Mouse (Mus musculus) testis, postnatal 10 days (tissue): ENCODE measurements at regions not wholly inside any gene's neighbourhood (a gene's known extent, or its start where the extent isn't known, plus 50 kb on each side); places are given as distances from the start of the nearest gene placed in this dataset.

Experiments
- DNase-seq: peaks from one replicate; pipeline ENCODE4 v3.0.0; 2021; ENCODE audit warnings: low spot score

DNA sequence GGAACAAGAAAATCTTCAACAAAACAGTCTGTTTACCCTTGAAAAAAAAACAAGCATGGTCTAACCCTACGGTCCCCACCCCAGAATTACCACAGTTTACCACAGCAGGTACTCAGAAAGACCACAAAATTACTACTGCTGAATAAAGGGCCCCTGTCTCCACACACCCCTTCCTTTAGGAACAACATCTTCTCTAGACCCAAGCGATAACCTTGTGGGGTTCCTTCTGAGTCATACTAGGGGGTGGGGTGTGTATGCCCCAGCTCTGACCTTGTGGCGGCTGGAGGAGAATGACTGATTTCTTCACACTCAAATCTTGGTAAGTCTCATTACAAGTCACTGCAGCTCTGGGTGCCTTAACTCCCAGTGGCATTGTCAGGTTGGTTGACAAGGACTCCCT lies 151.8 kb upstream of the Klf3 start:
- no peak for DNase-seq

DNA sequence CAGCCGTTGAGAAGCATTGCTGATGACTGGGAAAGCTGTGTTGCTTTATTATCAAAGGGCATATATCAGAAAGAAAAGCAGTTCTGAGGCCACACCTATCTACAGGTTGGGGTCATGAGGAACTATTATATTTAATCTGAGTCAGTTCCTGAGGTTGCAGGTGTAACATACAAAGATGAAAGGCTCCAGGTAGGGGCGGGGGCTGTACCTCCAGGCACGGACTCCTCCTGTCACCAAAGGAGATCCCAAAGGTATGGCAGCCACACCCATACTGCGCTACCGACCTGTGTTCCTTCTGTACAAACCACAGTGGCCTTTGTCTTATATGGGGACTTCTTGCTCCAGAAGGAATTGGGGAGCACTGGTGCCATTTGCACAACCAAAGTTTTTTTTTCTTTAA lies 149.4 kb upstream of the Klf3 start:
- DNase-seq, result no peak

DNA sequence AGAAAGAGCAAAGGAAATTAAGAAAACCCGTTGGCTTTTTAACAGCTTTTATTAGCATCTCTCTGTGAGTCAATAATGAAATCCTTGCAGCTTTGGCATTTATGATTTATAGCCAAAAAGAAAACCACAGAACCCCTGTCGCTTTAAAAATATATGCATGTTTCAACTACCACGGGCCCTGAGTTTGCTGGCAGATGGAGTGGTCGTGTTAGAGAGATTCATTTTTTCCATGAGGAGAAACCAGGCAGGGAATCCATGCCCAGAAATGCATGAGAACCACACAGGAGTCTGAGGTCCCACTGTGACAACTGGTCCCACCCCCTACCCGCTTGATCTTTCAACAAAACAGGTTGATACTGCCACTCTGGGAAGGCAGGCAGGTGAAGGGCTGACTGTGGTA lies 147.9 kb upstream of the Klf3 start:
- no peak for DNase-seq

DNA sequence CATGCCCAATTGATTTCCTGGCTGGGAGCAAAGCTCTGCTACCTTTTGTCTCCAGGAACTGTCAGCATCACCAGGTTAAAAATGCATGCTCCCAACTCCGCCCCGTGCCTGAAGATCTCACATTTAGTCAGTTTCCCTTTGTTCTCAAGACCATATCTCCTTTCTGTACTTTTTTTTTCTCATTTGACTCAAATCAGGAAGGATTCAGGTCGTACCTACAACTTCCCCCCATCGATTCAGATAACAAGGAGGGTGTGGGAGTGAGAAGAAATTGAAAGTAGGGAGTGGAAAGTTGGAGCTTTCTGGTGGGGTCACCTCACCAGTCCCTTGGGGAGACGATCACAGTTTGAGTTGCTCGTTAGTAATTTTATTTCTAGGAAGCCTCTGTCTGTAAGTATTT lies 141.2 kb upstream of the Klf3 start:
- DNase-seq, result no peak

DNA sequence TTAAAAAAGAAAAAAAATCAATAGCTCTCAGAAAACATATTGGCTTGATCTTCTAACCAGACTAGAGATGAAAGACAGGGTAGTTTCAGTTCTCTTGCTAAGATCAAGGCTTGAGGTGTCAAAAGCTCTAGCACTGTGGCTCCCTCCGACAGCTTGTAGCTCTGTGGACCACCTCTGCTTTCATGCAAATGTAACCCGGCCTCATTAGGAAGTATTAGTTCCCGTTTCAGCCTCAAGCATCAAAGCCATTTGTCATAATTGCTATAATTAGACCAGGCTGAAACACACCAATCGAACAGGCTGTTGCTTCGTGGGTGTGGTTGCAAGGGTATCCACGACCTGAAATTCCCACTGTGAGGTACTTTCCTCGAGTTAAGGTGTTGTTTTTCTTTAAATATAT lies 140.7 kb upstream of the Klf3 start:
- DNase-seq, result no peak

DNA sequence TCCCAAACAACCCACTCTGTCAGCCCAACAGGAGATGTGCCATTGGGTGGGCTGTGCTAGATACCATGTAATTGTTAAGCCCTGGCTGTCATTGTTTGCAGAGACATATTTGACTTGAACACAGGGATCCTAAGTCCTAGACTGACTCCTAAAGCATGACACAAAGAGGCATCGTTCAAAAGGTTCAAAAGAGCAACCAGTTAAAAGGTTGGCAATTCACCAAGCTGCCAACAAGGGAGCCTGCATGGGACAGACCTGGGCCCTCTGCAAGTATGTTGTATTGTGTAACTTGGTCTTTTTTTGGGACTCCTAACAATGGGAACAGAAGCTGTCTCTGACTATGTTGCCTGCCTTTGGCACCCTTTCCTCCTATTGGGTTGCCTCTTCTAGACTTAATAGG lies 139.4 kb upstream of the Klf3 start:
- no peak for DNase-seq

DNA sequence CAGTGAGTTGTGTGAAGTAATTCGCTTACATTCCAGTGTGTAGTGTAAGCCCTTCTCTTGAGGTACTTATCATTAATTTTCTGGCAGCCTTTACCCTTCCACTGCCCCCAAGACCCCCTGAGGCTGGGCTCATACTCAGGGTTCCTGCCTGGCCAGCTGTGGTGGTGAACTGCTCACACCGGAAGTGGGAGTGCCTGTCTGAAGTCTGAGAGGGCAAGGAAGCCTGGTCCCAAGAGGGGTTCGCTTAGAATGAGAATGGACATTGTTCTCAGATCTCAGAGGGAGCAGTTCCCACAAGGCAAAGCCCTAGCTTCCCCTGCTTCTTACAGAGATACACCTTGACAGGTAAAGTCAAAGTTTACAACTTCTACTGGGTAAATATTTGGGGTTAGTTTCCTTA lies 138.1 kb upstream of the Klf3 start:
- no peak for DNase-seq

DNA sequence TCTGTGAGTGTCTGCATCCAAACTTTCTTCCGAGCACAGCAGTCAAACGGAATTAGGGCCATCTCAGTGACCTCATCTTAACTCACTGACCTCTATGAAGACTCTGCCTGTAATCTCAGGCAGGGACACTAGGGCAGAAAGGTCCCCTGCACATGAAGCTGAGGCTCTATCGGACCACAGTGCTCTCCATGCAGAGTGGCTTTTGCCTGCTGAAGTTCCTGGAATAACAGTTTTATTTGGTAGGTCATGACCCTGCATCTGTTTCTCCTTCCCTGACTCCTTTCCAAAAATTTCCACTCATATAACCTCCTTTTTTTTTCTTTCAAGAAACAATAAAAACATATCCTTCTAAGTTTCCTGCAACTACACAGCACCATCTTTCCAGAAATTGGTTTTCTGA lies 136.9 kb upstream of the Klf3 start:
- no peak for DNase-seq

DNA sequence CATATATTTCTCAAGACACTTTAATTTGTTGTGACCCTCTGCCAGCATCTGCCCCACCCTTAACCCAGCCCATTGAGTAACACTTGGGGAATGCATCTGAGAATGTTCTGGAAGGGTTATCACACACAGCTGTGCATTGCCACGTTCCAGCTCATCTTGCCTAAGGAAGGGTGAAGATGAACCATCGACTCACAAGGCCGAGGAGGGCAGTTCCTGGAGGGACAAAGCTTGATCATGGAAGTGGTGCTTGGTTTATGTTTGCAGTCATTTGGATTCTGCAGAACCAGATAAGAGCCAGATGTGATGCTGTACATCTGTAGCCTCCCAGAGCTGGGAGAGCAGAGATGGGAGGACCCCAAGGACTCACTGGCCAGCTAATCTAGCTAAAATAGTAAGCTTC lies 136.1 kb upstream of the Klf3 start:
- no peak for DNase-seq

DNA sequence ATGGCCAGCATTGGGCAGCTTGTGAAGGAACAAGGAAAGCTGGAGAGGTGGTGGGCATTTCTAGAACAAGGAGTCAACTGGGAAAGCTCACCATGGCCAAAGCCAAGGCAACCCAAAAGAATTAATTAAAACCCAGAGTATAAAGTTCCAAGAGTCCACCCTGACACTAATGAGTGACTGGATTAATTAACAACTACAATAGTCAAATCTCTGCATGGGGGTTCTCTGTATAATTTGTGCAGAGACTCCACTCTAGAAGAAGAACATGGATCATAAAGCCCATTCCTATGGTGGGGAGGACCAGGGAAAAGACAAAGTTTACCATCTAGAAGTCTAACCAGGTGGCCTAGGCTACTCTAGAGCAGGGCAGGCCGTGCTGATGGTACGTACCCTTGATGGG lies 129.3 kb upstream of the Klf3 start:
- DNase-seq, result no peak

DNA sequence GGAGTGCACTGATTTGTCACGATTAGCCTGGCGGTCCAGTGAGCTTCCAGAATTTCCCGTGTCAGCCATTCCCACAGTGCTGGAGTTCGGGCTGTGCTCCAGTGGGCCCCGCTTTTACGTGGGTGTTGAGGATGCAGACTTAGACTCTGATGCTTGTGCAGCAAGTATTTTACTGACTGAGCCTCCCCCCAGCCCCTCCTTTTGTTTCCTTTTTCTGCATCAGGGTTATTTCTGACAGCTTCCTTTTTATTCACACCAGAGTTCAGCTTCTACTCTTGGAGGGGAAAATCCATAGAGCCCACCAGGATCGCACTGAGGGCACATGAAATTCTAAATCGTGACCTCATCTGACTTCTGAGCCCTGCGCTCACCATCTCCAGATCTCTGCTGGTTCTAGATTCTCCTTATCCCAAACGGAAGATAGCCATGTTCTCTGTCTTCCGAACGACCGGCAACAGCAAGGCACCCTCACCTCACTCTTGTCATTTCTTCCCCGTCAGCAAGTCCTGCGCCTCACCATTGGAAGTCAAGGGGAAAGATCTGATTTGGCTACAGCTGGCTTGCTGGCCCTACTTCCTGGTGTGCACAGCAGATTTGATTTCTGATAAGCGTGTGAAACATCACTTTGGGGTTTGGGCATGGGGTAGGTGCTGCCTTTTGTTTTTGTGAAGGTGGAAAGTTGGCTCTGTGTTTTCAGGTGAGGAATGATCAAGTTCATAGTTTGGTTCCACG lies 126.8 kb upstream of the Klf3 start:
- no peak for DNase-seq

DNA sequence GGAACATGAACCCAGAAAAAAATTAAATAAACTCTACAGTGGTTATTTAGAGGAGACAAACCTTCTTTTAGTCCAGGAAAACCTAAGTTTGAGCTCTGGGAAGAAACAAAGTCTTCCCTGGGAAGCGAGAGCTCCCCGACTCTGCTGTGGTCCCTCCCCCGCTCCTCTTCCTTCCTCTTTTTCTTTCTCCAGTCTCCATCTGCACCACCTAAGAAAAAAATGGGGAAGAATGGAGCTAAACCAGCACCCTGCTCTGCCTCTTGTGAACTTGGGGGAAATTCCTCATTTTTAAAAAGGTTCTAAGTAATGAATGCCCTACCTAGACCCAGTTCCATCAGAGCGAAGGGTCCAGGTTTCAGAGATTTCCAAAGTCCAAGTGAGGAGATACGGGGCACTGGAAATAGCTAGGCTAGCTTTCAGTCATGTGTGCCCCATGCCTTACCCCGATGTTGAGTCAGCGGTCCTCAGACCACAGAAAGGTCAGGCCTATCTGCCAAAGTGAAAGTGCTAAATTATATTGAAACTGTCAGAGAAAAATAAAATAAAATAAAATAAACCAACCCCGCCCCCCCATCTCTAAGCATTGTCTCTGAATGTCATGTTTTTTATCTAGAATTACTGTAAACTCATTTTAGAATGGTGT lies 126.1 kb upstream of the Klf3 start:
- DNase-seq, result no peak

DNA sequence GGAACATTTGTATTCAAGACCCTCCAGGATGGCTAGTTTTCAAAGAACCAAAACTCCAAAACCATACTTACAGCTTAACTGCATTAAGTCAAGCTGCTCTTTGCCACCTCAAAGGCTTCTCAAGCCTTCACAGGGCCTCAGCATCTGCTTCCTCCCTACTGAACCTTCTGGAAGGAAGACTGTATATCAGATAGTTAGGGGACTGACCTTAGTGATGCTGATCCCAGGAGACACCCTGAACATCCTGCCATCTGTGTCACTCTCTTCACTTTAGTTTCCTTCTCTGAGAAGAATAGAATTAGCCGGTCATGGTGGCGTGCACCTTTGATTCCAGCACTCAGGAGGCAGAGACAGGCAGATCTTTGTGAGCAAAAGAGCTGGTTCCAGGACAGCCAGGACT lies 124.5 kb upstream of the Klf3 start:
- DNase-seq, result no peak

DNA sequence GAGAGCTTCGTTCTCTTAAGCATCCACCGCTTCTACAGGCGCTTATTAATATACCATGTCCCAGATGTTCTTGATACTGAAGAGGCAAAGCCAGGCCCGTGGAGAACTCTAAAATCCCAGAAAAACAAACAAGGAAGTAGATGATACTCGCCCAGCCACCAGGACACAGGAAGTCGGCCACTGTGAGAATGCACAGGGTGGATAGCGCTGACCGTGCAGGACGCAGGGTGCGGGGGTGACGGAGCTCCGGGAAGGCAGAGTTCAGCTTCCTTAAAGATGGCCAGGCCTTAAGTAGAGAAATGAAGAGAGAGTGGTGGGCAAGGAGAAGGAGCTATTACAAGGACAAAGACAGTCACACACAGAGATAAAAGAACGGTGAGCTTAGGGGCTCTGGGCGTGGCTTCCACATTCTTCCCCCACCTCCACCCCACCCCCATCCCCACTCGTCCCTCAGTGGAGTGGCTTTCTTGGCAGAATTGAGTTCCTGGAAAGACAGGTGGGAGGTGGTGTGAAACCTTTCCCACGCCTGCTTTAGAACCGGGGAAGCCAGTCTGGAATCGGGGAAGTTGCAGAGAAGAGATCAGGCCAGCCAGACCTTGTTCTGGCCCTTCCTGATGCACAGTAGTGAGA lies 123.1 kb upstream of the Klf3 start:
- no peak for DNase-seq

DNA sequence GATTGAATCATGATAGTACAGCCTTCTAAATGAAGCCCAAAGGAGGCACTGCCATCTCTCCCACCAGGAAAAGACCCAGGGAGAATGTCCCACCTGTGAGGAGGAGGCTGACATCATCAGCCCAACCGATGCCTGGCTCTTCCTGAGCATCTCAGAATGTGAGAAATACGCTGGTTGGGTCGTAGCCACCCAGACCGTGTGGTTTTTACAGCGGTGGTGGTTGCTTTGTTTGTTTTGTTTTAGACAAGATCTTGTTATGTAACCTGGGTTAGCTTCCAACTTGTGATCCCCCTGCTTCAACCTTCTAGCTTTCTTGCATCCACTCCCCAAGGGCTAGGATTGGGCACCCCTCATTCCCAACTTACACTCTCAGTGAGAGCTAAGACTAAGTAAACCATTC lies 122.0 kb upstream of the Klf3 start:
- no peak for DNase-seq

DNA sequence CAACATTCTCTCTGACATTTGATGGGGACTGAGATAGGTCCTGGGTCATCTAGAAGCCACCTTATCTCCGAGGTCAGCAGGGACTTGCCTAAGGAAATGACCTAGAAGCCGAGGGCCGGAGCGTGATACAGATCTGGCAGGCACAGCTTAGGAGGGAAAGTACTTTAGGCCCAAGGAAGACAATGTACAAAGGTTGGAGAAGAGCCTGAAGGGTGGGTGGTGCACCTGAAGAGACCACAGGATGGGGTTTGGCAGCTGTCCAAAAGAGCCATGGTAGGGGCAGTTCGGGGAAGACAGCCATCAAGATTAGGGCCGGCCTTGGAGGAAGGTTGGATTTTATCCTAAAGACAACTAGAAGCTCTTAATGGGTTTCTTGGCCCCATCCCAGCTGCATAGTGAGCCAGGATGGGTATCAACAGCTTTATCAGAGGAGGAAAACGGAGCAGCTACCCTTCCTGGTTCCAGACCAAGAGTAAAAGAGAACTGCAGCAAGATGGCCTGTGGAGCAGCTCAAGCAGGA lies 120.8 kb upstream of the Klf3 start:
- DNase-seq, result no peak

DNA sequence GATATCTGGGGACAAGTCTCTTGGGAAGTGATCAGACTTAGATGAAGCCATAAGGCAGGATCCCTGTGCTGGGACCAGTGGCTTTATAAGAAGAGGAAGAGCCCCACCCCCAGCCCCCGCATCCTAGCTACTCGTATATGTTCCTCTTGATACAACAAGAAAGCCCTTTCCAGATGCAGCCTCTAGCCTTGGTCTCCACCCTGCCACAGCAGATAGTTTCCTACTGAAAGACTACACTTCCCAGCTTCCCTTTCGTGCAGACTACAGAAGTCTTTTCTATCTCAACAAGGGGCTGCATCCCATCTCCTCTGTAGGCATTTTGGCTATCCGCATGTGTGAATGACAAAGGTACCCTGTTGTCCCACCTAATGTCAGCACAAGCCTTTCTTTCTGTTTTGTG lies 119.8 kb upstream of the Klf3 start:
- DNase-seq, result no peak

DNA sequence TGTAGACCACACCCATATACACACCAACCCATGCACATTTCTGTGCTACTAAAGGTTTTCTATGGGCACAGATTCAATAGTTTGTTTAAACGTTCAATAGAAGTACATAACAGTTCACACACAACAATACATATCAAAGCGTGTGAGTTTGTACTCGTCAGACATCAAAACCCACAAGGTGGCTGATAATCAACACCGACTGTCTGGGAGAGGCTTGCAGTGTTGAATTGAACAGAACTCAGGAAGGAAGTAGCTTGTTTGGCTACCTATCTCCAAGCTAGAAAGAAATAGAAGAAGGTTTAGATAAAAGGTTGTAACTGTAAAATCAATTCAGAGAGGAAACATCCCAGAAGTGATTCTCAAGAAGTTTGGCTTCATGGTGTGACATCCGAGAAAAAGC lies 118.9 kb upstream of the Klf3 start:
- no peak for DNase-seq

DNA sequence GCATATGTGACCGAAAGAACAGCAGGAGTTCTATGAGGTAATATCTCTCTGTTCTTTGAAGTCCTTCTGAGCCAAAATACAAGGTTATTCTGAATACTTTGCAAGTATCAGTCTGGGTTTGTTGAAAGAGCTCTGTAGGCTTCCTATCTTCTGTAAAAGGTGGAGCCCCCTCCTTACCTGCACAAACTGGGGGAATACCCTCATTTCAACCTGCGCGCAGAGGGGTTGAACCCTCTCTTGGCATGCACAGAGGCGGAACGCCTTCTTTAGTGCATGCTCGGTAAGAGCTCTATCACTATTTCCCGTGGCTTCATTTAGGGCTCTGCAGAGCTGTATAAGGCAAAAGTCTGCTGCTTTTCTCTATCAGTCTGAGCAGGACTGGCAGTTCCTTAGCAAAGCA lies 113.0 kb upstream of the Klf3 start:
- no peak for DNase-seq

DNA sequence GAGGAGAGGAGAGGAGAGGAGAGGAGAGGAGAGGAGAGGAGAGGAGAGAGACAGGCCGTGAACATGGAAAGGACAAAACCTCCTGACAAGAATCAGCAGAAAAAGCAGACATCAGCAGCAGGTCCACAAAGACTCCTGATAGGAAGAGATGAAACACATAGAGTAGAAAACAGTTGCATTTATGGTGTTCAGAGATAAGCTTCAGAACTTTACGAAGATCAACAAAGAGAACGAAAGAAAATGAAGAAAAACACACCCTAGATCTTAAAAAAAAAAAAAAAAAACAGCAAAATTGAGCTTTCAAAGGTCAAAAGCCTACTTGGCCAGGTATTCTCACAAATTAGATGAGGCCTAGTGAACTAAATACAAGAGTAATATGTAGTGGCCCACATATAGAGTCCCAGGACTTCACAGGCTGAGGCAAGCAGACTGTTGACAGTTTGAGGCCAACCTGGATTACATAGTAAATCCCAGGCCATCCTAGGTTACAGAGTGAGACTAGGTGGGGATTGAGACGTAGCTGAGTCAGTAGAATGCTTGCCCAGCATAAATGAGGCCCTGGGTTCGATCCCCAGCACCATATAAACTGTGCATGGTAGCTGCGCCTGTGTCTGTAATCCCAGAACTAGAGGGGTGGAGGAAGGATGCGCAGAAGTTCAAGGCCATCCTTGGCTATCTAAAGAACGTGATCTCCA lies 111.6 kb upstream of the Klf3 start:
- DNase-seq, result no peak

DNA sequence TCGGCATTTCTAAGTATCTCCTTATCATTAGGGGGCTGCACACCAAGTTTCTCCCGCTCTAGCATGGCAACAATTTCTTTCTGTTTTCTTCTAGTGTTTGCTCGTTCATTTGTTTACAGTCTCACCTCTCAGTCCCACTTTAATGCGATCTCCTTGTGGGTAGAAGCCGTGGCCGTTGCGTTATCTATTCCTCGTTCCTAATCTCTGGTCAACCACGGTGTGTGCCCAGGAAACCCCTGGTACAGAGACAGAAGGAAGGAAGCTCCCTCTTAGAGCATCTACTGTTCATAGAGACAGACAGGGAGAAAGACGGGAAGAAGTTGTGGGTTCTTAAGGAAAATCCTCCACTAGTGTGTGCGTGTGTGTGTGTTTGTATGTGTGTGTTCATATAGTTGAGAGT lies 110.9 kb upstream of the Klf3 start:
- DNase-seq, result no peak

DNA sequence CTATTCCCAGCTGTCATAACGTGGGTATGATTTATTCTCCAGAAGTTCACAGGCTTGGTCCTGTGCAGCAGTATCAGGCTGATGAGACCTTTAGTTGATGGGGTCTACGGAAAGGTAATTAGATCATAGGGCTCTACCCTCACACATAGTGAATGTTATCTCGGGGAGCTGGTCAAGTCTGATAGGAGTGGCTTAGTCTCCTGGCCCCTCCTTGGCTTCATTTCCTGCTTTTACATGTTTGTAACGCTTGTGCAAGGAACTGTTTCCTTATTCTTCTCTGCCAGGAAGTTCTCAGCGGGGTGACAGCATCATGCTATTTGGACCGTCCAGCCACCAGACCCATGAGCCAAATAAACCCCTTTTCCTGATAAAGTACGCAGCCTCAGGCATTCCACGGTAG lies 109.6 kb upstream of the Klf3 start:
- no peak for DNase-seq

DNA sequence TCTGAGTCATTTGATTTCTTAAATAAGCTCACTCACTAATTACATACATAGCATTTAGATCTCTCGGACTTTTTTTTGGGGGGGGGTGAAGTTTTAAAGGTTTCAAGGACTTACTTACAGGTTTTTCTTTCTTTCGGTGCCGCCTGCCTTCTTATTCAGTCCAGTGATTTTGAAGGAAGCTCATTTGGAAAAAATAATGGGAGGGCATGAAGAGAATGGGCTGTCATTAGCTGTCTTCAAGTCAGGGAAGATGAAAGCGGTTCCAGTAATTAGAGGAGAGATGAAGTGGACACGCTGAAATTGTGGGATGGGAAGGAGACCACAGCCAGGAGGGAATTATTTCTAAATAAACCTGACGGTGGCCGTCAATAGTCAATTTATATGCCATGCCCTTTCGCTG lies 108.6 kb upstream of the Klf3 start:
- DNase-seq, result no peak
